Mouse (Mus musculus) adrenal gland, adult 2 months (tissue): Measurements from ENCODE around the gene Ndufaf3. TPM values are rescaled to one million over a fixed set of nuclear protein-coding genes. Genes with fewer than 3 reads are reported as not detected.
A peak's percentile ranks its signal among the peaks of the same experiment; 100 is the strongest.

Source experiments
- DNase-seq: peaks from one replicate; pipeline ENCODE4 v3.0.0; 2021
- polyA plus RNA-seq: library from polyadenylated mRNA; depleted of rRNA; stranded (reverse); fragments of >200 nt; gene quantifications from 2 replicates; pipeline ENCODE4 v1.2.3, GENCODE M21; 2012
- total RNA-seq, 2 experiments: library from RNA; stranded (reverse); gene quantifications; 2 replicates each; pipeline ENCODE4 v1.2.3; 2021

The Ndufaf3 gene
- total and polyA plus RNA-seq, 3 experiments: 60.7 to 76.7 (median 68.7) TPM

DNA sequence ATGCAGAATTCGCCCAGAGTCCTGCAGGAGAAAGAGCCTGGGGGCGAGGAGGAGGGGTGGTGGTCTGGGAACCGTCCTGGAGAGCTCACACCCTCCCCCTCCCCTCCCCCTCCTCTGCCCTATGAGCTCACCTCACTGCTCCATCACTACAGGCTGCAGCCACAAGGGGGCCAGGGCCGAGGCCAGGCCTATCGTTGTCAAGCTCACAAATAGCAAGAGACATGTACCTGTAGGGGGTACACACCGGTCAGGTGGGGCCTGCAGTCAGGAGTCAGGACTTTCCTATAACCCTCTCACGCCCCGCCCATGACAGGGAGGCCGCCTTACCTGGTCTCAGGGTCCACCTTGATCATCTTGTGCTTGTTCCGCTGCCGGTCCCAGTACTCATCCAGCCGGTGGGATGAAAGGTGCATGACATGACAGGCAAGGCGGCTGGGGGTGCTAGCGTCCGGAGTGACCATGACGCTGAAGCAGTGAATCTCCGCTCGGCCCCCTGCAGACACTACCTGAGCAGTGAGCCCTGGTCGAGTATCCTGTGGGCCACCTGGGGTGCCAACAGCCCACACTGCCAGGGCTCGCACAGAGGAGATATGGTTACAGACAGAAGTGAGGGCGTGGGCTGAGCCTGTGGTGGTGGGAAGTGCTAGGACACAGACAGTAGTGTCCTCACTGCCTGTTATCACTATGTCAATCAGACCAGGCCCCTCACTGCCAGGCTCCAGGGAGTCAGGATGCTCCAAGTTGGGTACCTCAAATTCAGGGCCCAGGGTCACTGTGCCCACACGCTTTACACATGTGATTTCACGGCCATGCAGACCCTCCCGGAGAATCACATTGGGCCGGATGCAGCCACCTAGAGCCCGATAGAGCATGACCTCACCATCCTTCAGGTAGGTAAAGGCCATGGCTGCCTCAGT is 6.8 kb upstream of the Ndufaf3 start:
- peak; percentile 52 for DNase-seq

DNA sequence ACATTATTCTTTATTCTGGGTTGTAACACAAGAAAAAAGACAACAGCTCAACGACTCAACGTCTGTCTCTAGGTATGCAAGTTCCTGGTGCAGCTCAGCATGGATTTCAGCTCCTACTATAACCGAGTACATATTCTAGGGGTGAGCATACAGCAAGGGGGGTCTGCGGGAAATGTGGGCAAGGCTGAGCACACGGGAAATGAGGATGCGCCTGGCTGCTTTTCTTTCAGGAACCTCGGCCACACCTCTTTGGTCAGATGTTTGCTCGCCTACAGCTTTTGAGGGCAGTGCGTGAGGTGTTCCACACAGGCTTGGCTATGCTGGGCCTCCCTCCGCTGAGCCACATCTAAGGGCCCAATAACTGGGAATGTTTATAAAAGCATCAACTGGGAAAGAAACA is 5.1 kb upstream of the Ndufaf3 start:
- no peak for DNase-seq

DNA sequence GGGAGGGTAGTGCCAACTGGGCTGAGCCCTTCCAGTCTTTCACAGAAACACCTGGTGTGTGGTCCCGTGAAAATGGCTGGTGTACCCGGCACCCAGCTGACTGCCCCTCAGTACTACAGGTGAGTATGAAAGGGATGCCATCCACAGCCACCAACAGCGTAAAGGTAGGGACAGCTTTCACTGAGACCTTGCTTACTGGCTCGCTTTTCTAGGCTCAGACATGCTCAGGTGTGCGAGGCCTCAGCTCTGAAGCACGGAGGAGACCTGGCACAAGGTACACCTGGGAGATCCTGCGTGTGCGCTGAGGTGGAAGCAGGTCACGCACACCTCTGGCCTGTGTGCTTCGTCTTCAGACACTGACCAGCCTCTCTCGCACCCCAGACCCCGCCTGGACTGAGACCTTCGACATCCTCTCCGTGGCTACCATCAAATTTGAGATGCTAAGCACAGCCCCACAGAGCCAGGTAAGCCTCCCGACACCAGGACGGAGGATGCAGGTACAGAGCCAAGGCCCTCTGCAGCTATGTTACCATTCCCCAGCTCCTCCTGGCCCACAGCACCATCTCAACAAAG is 4.3 kb upstream of the Ndufaf3 start:
- no peak for DNase-seq

DNA sequence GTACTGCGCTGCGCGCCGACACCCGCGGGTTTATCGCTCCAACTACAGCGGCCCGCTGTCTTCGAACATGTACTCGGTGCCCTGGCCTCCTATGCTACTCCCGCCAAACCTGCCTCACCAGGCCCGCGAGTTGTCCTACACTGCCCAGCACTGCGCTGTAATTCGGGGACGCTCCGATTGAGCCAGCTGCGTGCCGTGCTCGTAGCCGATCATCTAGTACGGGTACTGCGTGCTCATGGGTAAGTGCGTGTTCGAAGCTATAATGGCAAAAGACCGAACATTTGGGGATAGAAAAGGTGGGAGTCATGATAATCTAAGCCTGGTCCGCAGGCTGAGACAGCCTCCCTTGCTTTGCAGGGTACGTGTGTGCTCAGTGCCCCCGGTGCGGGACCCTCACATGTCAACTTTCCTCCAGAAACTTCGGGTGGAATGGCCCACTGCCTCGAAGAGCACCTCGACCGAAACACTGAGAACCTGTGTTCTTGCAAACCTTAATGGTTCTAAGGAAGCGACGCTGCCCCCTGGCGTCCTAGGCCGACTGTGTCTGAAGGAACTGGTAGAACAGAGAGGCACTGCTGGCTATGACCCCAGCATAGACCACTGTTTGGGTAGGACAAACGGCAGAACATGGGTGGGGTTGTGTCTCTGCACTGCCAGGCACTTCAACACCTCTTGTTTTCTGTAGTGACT is 3.1 kb upstream of the Ndufaf3 start:
- peak; percentile 87 for DNase-seq

DNA sequence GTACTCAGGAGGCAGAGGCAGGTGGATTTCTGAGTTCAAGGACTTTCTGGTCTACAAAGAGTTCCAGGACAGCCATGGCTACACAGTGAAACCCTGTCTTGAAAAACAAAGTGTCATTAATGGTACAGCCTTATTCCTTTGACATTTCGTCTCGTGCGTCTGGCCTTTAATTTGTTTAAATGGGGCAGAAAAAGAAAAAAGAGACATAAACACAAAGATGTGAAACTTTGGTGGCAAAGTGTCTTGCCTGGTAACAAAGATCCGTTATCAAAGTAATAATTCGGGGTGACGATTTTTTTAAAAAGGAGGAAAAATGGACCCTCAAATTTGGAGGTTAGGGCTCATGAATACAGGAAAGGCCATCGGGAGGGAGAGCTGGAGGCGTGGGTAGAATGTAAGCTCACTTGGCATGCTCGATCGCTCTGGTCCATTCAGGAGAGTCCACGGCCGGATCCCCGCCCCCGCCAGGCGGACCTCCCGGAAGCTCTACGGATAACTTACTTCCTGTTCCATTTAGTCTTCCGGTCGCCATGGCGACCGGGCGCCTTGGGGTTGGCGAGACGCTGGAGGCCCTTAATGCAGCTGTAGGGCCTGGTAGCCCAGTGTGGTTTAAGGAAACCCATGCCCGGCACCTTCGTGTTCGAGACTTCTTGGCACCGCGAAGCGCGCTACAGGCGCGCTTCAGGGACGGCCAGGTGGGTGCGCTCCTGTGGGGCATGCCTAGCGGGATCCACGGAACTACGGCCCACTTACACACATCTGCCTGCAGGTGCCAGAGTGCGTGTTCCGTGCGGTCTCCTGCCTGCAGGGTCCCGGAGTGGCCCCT is 2.4 kb upstream of the Ndufaf3 start, which contains the start of gene Dalrd3:
TSS of gene Dalrd3 (plus strand) at position 506 of the 826 bp plus-strand sequence.
- peak; percentile 95 for DNase-seq

DNA sequence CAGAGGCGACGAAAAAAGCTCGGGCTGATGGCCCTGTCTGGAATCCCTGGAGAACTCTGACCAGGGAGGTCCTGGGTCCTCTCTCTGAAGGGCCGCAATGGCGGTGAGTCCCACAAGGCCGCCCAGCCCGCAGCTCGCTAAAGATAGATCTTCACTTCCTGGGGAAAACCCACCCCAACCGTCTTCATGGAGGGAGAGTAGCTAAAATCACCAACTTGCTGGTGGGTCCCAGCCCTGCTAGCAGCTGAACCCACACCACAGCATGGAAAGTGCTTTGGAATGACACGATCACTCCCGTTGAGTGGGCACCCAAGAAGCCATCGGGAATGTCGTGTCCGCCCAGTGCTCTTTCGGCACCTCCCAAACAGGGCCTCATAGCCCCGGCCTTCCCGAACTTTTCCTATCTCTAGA is 1.3 kb upstream of the Ndufaf3 start:
- no peak for DNase-seq

DNA sequence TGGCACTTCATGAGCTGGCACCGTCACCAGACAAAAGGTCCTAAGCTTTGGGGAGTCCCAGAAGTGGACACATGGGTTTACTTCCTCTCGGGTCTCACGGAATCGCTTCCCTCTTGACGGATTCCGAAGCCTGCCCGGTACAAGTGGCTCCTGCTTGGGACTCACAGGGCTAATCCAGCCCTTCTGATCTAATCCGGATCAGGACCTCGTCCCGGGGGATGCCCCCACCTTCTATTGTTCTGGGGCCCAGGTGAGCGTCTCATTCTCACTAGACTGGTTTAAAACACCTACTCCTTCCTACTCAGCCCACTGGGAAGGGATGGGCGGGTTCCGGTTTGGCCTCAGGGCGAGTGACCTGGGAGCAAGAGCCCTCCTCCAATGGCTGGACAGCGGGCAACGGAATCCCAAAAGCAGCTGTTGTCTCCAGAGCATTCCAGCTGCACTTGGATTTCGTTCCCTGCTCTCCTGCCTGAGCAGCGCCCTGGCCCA is 741 bp upstream of the Ndufaf3 start:
- peak; percentile 49 for DNase-seq

DNA sequence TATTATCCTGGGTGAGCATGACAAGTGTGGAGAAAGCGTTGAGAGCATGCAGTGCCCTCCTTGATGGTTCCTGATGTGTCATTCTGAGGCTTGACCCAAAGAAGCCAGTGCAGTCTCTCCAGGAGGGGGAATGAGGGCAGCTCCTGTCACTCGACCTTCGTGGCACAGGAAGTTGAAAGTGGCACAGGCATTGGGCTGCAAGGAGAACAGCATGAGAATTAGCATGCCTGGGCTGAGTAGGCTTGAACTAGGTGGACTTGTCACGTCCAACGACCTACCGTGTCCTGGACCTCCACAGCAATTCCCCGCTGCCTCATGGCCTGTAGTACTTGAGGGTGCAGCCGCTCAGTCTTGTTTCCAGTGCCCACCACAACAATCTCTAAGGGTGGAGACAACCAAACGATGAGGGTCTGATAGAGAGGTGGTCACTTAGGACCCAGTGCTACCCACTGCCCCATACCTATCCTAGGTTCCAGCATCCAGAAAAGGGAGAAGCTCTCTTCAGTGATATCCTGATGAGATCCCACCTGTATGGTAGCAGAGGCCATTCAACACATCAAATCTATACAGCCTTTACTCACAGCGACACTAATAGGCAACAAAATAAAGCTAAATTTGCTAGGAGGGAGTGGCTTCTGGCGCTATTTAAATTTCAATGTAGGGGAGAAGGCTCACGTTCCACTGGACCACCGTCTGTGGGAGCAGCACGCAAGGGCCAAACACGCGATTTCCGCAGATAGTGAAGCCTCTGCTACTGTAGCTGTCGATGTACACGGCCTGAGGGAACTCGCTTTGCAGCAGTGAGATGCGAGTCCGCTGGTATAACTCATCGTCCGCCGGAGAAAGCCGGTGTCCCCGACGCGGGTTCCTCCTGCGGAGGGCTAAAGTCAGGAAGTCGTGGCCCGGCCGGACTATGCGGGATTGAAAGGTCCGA is 1.1 kb downstream of the Ndufaf3 start:
- peak; percentile 46 for DNase-seq

DNA sequence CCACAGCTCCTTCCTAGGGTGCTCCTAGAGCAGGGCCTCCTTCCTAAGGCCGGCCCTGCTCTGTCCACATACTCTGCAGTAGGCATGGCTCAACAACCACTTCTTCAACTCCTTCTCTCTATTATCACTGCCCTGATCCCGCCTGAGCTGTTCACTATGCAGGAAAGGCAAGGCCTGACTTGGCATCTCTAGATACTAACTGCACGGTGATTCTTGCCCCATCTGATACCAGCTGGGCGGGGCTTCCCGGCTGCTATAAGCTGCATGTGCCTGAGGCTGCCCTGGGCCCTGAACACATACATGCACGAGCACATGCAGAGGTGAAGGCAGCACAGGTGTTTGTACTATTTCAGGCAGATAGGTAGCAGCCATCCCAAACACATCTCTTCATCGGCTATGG is 3.1 kb downstream of the Ndufaf3 start:
- no peak for DNase-seq

DNA sequence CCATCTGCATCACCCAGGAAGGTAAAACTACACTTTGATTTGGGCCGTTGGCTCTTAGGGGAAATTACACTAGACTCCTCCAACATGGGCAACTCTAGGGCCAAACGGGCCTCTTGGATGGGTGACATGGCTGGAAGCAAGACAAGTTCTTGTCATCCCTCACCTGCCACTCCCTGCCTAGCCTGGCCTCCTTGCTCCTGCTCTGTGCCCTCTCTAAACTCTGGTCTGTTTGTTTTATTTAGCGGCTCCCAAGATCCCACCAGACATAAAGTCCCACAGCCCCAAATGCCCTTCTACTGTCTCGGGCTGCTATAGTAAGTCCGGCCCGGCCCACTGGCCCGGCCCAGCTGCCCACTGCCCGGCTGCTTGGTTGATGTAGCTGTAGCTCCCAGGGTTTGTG is 3.6 kb downstream of the Ndufaf3 start:
- DNase-seq: no peak

DNA sequence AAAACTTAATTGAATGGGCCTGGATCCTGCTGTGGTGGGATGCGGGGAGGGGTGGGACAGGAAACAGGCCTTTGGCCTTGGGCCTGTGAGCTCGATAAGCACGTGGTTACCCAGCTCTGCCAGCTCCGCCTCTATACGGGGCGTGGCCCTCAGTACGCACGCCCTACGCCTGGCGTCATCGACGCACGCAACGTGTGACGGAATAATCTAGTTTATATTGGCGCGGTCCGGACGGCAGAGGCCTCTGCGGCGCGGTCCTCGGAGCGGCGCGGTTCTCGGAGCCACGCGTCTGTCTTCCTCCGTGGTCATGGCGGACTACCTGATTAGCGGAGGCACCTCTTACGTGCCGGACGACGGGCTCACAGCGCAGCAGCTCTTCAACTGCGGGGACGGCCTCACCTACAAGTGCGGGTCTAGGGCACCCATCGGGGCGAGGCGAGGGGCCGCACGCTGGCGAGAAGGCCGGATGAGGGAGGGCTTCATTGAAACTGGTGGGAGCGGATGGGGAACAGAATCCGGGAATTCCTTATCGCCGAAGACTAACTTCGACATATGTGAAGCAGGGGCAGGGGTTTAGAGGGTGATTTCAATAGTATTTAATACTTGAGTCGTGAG is 6.9 kb downstream of the Ndufaf3 start, which contains the start of gene Impdh2:
TSS of gene Impdh2 (plus strand) at position 60 of the 615 bp plus-strand sequence.
- peak; percentile 96 for DNase-seq

DNA sequence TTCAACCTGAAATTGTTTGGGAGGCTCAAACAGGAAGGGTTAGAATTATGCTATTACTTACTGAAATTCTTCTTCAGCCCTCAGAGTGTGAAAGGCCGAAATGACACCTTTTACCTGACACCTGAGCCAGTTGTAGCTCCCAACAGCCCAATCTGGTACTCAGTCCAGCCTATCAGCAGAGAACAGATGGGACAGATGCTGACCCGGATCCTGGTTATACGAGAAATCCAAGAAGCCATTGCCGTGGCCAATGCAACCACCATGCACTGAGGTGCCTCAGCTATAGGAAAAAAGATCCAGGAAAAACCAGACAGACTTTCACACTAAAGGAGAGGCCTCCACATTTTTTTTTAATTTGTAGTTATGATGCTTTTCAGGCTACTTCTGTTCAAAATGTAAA is 8.1 kb downstream of the Ndufaf3 start:
- no peak for DNase-seq

DNA sequence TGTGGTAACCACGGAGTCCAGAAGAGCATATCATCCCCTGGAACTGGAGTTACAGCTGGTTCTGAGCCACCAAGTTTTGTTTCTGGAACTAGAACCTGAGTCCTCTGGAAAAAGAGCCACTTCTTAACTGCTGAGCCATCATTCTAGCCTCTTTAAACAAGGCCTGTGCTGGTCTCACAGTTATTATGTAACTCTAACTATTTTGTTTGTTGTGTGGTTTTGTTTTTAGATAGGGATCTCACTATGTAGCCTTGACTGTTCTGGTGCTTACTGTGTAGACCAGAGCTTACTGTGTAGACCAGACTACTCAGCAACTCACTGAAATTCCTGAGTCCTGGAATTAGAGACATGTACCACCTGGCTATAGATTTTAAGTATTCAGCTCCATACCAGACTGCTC is 20.4 kb downstream of the Ndufaf3 start:
- DNase-seq: no peak

DNA sequence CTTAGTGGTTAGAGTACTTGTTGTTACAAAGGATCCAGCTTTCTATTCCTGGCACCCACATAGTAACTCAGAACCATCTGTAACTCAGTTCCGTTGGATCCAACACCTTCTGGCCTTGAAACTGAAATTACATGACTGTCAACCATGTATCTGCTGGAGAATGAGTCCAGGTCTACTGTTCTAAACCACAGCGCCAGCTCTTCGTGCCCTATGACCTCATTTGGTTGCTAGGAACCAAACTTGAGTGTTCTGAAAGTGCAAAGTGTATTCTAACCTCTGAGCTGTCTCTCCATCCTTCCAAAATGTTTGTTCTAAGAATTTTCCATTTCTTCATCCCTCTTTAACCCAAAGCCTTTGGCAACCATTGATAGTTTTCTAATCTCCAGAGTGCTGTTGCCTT is 21.2 kb downstream of the Ndufaf3 start:
- DNase-seq: no peak

DNA sequence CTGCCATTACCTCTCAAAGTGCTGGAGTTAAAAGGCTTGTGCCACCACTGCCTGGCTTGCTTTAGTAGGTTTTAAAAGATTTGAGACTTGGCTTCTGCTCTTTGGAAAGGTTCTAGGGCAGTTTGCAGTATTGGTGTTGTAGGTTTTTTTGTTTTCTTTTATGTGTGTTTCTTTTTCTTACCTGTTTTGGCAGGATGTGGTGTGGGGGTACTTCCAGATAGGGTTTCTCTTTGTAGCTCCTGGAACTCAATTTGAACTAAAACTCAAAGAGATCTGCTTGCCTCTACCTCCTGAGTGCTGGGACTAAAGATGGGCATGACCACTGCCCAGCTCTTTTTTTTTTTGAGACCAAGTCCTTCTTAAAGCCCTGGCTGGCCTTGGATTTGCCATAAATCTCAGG is 26.4 kb downstream of the Ndufaf3 start:
- no peak for DNase-seq

DNA sequence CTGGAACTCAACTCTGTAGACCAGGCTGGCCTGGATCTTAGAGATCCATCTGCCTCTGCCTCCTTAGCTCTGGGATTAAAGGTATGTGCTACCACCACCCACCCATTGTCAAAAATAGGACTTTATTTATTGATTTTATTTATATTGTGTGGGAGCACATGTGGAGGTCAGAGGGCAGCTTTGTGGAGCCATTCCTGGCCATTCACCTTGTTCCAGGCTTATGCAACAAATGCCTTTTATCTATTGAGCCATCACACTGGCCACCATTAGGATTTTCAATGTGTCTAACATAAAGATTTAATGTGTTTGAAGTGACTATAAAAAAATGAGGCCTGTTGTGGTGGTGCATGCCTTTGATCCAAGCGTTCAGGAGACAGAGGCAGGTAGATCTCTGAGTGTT is 35.7 kb downstream of the Ndufaf3 start:
- no peak for DNase-seq

DNA sequence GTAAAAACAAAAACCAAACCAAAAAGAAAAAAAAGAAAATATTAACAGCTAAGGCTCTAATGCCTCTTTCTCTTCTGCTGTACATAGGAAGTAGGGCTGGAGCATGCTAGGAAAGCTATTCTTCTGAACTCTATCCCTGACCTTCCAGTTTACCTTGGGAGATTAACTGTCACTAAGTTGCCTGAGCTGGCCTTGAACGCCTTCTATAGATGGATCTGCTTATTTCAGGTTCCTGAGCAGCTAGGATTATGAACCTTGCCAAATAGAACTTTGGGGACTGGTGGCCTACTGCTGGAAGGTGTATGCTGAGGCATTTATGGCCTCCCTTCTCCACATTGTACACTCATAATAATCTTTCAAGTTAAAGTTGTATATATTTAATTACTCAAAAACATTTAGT is 36.3 kb downstream of the Ndufaf3 start:
- no peak for DNase-seq

DNA sequence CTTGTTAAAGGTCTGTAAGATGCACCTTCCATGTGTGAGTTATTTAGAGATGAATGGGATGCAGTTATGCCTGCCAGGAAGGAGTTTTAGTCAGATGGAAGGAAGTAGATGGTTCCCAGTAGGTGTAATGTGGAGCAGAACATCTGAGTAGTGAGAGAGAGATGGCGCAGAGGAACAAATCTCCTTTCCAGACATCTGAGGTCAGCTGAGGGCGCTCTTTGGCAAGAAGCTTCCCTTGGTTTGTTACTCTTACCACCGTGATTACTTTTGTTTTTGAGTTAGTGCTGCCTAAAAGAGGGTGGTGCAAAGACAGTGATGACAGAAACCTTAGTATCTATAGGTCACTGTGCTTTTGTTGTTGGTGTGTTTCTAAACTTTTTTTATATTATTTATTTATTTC is 41.8 kb downstream of the Ndufaf3 start:
- DNase-seq: no peak

DNA sequence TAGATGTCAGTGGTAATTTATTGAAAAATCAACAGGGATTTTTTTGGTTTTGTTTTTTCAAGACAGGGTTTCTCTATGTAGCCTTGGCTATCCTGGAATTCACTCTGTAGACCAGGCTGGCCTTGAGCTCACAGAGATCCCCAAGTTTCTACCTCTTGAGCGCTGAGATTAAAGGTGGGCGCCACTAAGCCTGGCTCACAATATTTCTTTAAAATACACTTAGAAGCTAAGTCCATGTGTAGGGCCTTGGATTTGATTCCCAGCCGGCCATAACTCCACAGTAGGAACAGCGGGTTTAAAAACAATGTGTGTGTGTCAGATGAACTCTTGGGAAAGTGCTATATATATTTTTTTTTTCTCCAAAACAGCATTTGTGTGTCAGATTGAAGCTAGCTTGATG is 43.9 kb downstream of the Ndufaf3 start:
- DNase-seq: no peak

DNA sequence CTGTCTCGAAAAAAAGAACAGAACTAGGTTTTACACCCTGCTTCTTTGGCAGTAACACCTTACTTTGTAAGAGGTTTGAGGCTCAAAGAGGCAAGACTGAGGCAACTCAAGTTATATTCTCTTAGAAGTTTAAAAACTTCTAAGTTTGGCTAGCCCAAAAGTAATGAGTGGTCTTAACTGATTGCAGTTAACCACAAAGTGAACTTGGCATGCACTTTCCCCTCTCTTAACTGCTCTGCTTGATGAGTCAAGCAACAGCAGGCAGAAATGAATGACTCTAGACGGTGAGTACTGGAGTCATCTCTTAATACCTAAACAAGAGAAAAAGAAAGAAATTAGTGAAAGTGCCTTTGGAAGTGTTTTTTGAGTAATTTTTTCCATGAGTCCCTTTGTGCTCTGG is 45.6 kb downstream of the Ndufaf3 start:
- DNase-seq: no peak
